Mouse (Mus musculus): ENCODE results near the gene Samd1. TPM values are rescaled to one million over a fixed set of nuclear protein-coding genes. Genes with fewer than 3 reads are reported as not detected.
"Not testable (repeated sequence)": the region's sequence is repeated elsewhere in the genome, so short reads cannot be mapped to it uniquely, and the experiment has no call there.

The Samd1 gene
- polyA plus RNA-seq, 1 experiment from 2014 or later = 17.9 TPM

DNA sequence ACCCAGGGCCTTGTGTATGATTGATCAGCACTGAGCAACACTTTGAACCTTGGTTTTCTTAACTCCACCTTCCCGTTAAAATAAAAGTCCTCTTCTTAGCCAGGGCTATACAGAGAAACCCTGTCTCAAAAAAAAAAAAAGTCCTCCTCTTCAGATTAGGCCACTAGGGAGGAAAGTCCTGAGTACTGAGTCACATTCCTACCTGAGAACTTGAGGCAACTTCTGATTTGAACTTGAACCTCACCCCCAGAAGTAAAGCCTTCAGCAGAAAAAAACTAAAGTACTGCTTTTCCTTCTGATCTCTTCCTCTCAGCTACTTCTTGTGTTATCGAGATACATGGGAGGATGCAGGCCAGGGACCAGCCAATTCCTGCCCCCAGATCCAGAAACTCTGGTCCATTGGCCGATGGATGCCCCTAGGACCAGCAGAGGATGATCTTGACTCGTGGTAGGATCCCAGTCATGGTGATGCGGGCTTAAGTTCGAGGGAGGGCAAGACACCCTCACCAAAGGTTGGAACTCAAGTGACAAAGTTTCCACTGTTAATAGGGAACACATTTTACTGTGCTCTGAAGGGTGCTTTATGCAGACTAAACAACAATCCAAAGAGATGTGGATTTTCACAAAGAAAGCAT, 6.3 kb downstream of the Samd1 start:
- H3K9ac ChIP-seq (ENCODE audit: low read depth, low read length) = peak overlapping the region; percentile 68; the same call in 1 of the 2 replicates
- peak overlapping the region; percentile 81 for H3K4me2 ChIP-seq (replicated peaks; ENCODE audit: low read depth, low read length)
- H3K9me3 ChIP-seq (ENCODE audit: control insufficient read depth, low read length) = no peaks in the 10 kb centered on the region
- H3K4me1 ChIP-seq (ENCODE audit: control insufficient read depth, insufficient read depth, low read length) = peaks cover 20% of the 10 kb centered on the region
- ATAC-seq (ENCODE audit: low FRiP score, low TSS enrichment) = no peak
- H3K4me3 ChIP-seq (ENCODE audit: low read length) = peak overlapping the region; percentile 56; the same call in 1 of the 2 replicates
- no peaks in the 10 kb centered on the region; the same call in 1 of the 2 replicates for H3K27me3 ChIP-seq (ENCODE audit: control insufficient read depth, insufficient read depth, low read length)
- H3K27ac ChIP-seq (ENCODE audit: low read depth, low read length) = no peak overlapping the region
- H3K36me3 ChIP-seq (ENCODE audit: control insufficient read depth, insufficient read depth, low read length) = peaks cover 22% of the 10 kb centered on the region
- WGBS = 66% methylated on average over 6 of the region's 6 CpGs

DNA sequence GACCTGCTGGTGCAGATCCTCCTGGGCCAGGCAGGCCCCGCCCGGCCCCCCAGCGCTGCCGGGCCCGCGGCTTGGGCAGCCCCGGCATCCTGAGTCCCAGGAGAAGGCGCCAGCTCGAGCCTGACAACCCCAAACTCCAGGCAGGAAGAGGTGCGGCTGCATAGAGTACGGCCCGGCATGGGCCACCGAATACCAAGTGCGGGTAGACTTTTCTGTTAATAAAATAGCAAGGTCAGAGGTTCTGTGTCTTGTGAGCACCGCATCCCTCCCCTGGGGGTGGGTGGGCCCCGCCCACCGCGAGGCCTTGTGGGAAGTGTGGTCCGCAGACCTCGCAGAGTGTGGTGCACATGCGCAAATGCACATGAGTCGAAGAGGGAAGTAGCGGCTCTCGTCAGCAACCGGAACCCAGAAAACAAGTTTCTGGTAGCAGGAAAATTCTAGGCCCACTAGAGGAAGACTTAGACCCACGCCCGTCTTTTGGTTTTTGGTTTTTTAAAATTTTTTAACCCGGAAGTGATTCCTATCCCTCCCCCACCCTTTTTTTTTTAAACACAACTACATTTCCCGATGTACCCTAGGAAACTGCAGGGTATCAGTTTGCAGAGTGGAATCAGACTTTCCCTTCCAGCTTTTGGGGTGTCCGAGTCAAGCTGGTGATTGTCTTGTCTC, 7.2 kb downstream of the Samd1 start:
- Histone ChIP-seq H3K4me1 (ENCODE audit: control insufficient read depth, insufficient read depth, low read length) (peaks cover 11% of the 10 kb centered on the region), H3K4me2 (replicated peaks; ENCODE audit: low read depth, low read length) (peak overlapping the region; percentile 81), H3K36me3 (ENCODE audit: control insufficient read depth, insufficient read depth, low read length) (peaks cover 15% of the 10 kb centered on the region), H3K4me3 (ENCODE audit: low read length) (peak overlapping the region; percentile 56), H3K9me3 (ENCODE audit: control insufficient read depth, low read length) (no peaks in the 10 kb centered on the region), H3K9ac (ENCODE audit: low read depth, low read length) (peak overlapping the region; percentile 68), H3K27me3 (ENCODE audit: control insufficient read depth, insufficient read depth, low read length) (no peaks in the 10 kb centered on the region; the same call in 1 of the 2 replicates), H3K27ac (ENCODE audit: low read depth, low read length) (peak overlapping the region; percentile 76)
- peak; percentile 84 for ATAC-seq (ENCODE audit: low FRiP score, low TSS enrichment)
- WGBS = under 1% methylated on average over 30 of the region's 30 CpGs

DNA sequence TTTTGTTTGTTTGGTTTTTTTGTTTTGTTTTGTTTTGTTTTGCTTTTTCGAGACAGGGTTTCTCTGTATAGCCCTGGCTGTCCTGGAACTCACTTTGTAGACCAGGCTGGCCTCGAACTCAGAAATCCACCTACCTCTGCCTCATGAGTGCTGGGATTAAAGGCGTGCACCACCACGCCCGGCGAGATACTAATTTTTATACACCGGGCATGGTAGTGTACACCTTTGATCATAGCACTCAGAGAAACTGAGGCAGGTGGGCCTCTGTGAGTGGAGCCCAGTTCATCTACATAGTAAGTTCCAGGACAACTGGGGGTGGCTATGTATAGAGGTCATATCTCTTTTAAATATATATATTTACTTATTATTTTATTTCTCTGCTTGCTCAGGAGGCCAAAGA, 8.0 kb downstream of the Samd1 start:
- not testable (repeated sequence) for H3K27me3 ChIP-seq (ENCODE audit: control insufficient read depth, insufficient read depth, low read length); H3K36me3 ChIP-seq (ENCODE audit: control insufficient read depth, insufficient read depth, low read length); H3K4me3 ChIP-seq (ENCODE audit: low read length); H3K4me2 ChIP-seq (replicated peaks; ENCODE audit: low read depth, low read length); ATAC-seq (ENCODE audit: low FRiP score, low TSS enrichment); H3K27ac ChIP-seq (ENCODE audit: low read depth, low read length); H3K9ac ChIP-seq (ENCODE audit: low read depth, low read length); H3K9me3 ChIP-seq (ENCODE audit: control insufficient read depth, low read length)
- H3K4me1 ChIP-seq (ENCODE audit: control insufficient read depth, insufficient read depth, low read length) = peaks cover 12% of the 10 kb centered on the region; the same call in 1 of the 2 replicates
- 94% methylated on average over 7 of the region's 7 CpGs for WGBS

DNA sequence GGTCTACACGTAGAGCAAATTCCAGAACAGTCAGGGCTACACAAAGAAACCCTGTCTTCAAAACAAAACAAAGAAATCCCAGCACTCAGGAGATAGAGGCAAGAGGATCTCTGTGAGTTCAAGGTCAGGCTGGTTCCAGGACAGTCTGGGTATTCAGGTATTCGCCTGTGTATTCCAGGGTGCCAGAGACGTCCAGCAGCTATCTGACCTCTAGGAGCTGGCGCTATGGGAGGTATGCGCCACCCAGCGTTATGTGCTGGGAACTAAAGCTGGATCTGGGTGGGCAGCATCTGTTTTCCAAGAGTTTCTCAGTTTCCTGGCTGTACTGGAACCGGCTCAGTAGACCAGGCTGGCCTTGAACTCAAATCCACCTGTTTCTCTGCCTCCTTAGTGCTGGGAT, 10.9 kb downstream of the Samd1 start:
- Histone ChIP-seq H3K9ac (ENCODE audit: low read depth, low read length) (no peak overlapping the region), H3K27me3 (ENCODE audit: control insufficient read depth, insufficient read depth, low read length) (peaks cover 34% of the 10 kb centered on the region), H3K4me3 (ENCODE audit: low read length) (no peak overlapping the region), H3K36me3 (ENCODE audit: control insufficient read depth, insufficient read depth, low read length) (no peaks in the 10 kb centered on the region), H3K9me3 (ENCODE audit: control insufficient read depth, low read length) (no peaks in the 10 kb centered on the region), H3K4me2 (replicated peaks; ENCODE audit: low read depth, low read length) (no peak overlapping the region), H3K27ac (ENCODE audit: low read depth, low read length) (no peak overlapping the region), H3K4me1 (ENCODE audit: control insufficient read depth, insufficient read depth, low read length) (peaks cover 32% of the 10 kb centered on the region)
- no peak for ATAC-seq (ENCODE audit: low FRiP score, low TSS enrichment)
- WGBS = 32% methylated on average over 7 of the region's 7 CpGs

DNA sequence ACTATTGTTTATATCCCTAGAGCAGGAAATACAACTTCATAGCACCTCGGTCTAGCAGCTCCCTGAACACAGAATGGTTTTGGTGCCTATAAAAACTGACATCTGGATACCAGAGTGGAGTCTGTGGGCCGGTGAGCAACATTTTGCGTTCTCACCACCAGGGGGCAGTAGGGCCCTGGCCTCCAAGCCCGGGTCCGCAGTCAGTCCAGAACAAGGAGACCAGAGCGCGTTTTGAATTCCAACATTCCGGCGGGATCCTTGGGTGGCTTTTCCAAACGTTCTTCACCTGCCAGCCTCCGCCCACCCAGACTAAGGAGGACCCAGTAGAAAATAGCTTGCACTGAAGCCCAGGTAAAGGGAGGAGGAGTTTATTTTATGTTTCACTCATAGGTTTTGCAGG, 12.4 kb downstream of the Samd1 start:
- H3K9ac ChIP-seq (ENCODE audit: low read depth, low read length) = no peak overlapping the region
- H3K27me3 ChIP-seq (ENCODE audit: control insufficient read depth, insufficient read depth, low read length) = peaks cover 35% of the 10 kb centered on the region
- no peak overlapping the region for H3K4me2 ChIP-seq (replicated peaks; ENCODE audit: low read depth, low read length)
- H3K36me3 ChIP-seq (ENCODE audit: control insufficient read depth, insufficient read depth, low read length) = no peaks in the 10 kb centered on the region
- peak; percentile 25; the same call in 1 of the 2 replicates for ATAC-seq (ENCODE audit: low FRiP score, low TSS enrichment)
- H3K4me1 ChIP-seq (ENCODE audit: control insufficient read depth, insufficient read depth, low read length) = peaks cover 26% of the 10 kb centered on the region
- H3K9me3 ChIP-seq (ENCODE audit: control insufficient read depth, low read length) = no peaks in the 10 kb centered on the region
- no peak overlapping the region for H3K4me3 ChIP-seq (ENCODE audit: low read length)
- WGBS = 1% methylated on average over 11 of the region's 11 CpGs
- no peak overlapping the region for H3K27ac ChIP-seq (ENCODE audit: low read depth, low read length)

DNA sequence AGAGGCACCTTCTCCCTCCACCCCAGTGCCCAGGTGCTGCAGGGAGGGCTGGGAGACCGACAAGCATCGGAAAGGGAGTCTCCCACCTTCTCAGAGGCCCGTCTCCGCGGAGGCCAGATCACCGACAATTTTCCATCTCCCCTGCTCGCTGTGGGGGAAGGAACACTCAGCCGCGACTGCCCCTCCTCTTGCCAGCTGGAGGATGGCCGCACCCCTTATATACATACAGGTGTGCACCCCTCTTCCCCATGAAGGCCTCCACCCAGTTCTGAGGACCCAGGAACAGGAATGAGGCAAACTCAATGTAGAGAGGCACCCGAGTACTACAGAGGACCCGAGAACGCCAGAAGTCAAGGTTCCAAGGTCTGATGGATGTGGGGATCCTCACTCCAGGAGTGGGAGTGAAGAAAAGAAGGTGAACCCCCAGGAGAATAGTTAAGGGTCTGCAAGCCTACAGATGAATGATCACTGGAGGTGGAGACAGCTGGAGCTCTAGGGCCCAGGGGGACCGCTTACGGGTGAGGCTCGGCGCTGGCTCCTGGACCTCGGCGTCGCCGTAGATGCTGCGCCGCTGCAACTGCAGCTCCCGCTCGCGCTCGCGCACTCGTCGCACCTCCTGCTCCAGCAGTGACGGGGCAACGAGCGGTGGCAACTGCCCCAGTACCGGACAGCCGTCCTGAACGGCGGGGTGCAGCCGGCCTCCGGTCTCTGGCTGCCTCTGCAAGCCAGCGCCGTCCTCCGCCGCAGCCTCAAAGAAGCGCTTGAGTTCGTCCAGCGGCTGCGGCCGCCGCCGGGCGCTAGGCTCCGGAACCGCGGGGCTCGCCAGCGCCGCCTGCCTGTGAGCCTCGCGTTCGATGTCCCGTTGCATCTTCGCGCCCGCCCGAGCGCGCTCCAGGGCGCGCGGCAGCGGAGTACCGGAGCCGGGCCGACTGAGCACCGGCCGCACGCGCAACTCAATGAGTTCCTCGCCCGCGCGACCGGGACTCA, 13.4 kb downstream of the Samd1 start:
- peak overlapping the region; percentile 53 for H3K4me3 ChIP-seq (ENCODE audit: low read length)
- no peaks in the 10 kb centered on the region for H3K36me3 ChIP-seq (ENCODE audit: control insufficient read depth, insufficient read depth, low read length)
- H3K9ac ChIP-seq (ENCODE audit: low read depth, low read length) = peak overlapping the region; percentile 64
- peaks cover 35% of the 10 kb centered on the region for H3K27me3 ChIP-seq (ENCODE audit: control insufficient read depth, insufficient read depth, low read length)
- H3K4me2 ChIP-seq (replicated peaks; ENCODE audit: low read depth, low read length) = peak overlapping the region; percentile 96
- ATAC-seq (ENCODE audit: low FRiP score, low TSS enrichment) = peak; percentile 17; the same call in 1 of the 2 replicates
- H3K27ac ChIP-seq (ENCODE audit: low read depth, low read length) = no peak overlapping the region
- WGBS = under 1% methylated on average over 83 of the region's 83 CpGs
- no peaks in the 10 kb centered on the region for H3K9me3 ChIP-seq (ENCODE audit: control insufficient read depth, low read length)
- H3K4me1 ChIP-seq (ENCODE audit: control insufficient read depth, insufficient read depth, low read length) = peaks cover 26% of the 10 kb centered on the region

DNA sequence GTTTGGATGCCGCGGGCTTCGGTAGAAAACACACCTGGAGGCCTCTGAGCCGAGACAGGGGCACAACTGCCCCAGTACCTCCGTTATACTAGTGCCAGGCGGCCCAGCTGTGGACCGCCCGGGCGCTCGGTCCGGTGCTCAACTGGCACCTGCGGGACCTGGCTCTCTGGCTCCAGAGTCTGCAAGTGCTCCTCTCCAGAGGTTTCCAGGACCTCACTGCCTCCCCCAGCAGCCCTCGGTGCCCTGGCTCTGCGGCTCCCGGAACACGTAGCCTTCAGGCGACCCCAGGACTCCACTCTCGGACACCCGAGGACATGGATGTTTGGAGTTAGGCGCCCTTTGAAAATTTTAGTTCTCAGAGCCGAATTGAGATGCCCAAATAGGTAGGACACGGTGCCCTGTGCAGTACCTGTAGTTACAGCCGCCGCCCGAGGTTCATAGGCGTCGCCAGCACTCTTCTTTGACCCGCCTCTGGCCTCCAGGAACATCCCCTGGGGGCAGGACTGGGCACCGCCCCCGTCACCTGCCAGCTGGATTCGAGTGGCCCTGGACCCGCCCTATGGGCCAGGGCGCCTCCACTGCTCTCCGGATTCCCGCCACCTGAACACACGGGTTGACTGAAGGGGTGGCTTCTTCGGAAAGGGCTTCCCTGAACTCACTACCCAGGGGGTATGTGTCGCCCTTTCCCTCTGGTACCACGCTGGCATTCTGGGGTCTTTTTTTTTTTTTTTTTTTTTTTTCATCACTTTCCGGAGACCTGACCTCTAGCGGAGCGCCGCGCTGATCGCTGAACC, 14.4 kb downstream of the Samd1 start, which contains the start of gene 2210011C24Rik:
Gene 2210011C24Rik (minus strand): TSS at position 467 of the 794 bp plus-strand sequence.
- H3K27me3 ChIP-seq (ENCODE audit: control insufficient read depth, insufficient read depth, low read length) = peaks cover 35% of the 10 kb centered on the region
- H3K9me3 ChIP-seq (ENCODE audit: control insufficient read depth, low read length) = no peaks in the 10 kb centered on the region
- H3K27ac ChIP-seq (ENCODE audit: low read depth, low read length) = no peak within 1 kb of the TSS
- H3K9ac ChIP-seq (ENCODE audit: low read depth, low read length) = peak within 1 kb of the TSS; percentile 64
- WGBS = under 1% methylated on average over 45 of the region's 45 CpGs
- H3K4me3 ChIP-seq (ENCODE audit: low read length) = peak within 1 kb of the TSS; percentile 53
- peaks cover 26% of the 10 kb centered on the region for H3K4me1 ChIP-seq (ENCODE audit: control insufficient read depth, insufficient read depth, low read length)
- no peaks in the 10 kb centered on the region for H3K36me3 ChIP-seq (ENCODE audit: control insufficient read depth, insufficient read depth, low read length)
- peak; percentile 41 for ATAC-seq (ENCODE audit: low FRiP score, low TSS enrichment)
- H3K4me2 ChIP-seq (replicated peaks; ENCODE audit: low read depth, low read length) = peak within 1 kb of the TSS; percentile 96

DNA sequence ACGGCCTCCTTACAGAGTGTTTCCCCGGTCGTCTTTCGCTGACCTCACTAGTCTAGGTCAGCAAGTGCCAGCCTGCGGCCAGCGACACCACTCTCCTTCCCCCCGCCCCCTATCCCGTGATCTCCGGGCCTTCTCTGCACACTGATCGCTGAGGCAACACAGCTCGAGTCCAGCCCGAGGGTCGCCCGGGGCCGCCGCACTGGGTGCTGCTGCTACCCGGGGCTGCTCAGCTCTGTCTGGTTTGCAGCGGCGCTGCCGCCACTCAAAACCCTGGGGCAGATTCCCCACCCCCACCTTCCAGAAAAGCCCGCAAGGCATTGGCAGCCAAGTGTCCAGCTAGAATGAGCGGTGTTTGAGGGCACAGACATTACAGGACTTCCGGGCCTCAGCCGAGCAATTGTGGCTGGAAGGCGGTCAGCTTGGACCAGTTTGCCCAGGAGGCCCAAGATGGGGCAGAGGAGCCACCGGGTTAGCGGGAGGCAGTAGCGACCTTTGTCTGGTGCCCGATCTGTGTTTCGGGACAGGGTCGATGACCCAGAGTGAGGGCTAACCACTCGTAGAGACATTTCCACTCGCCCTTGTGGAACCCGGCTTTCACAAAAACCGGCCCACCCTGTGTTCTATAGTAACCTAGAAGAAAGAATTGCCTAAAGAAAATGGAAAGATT, 15.2 kb downstream of the Samd1 start:
- peaks cover 35% of the 10 kb centered on the region for H3K27me3 ChIP-seq (ENCODE audit: control insufficient read depth, insufficient read depth, low read length)
- peak overlapping the region; percentile 53 for H3K4me3 ChIP-seq (ENCODE audit: low read length)
- 5% methylated on average over 35 of the region's 35 CpGs for WGBS
- no peak overlapping the region for H3K27ac ChIP-seq (ENCODE audit: low read depth, low read length)
- no peaks in the 10 kb centered on the region for H3K36me3 ChIP-seq (ENCODE audit: control insufficient read depth, insufficient read depth, low read length)
- H3K4me2 ChIP-seq (replicated peaks; ENCODE audit: low read depth, low read length) = peak overlapping the region; percentile 96
- peak overlapping the region; percentile 47; the same call in 1 of the 2 replicates for H3K9ac ChIP-seq (ENCODE audit: low read depth, low read length)
- ATAC-seq (ENCODE audit: low FRiP score, low TSS enrichment) = peak; percentile 43
- peaks cover 26% of the 10 kb centered on the region for H3K4me1 ChIP-seq (ENCODE audit: control insufficient read depth, insufficient read depth, low read length)
- no peaks in the 10 kb centered on the region for H3K9me3 ChIP-seq (ENCODE audit: control insufficient read depth, low read length)
